ENCODE assay signal across 8 mouse cellular contexts in the genomic region with DNA sequence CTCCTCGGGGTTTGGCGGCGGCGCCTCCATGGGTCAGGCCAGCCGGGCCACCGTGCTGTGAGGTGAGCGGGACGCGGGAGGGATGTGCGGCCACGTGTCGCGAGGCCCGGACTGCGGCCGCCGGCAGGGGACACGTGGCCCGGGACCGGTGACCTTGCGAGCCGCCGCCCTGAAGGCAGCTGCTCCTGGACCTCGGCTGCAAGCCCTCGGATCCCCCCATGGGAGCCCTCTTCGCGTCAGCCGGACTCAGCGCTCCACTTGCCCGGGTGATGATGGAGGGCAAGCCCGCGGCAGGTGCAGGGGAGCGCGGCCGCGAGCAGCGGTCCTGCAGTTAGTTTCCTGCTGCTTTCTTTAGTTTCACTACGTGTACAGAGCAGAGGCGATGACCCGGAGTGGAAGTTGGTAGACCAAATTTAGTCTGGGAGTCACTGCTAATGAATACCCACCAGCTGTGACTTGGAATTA. TPM values are rescaled to one million over a fixed set of nuclear protein-coding genes. Genes with fewer than 3 reads are reported as not detected.
DNase-seq lines count a peak whose midpoint lies in the region; ATAC-seq and TF ChIP-seq lines count a peak whose summit lies in the region.

No protein-coding gene starts in this region.

- peak overlapping the region; percentile 78 for H3K4me2 ChIP-seq in forebrain, postnatal 0 days (ENCODE audit: low read depth)
- peak overlapping the region; percentile 79 for H3K4me2 ChIP-seq in limb, embryonic 15.5 days
- peak overlapping the region; percentile 77 for H3K4me2 ChIP-seq in neural tube, embryonic 15.5 days

- no peaks in the 10 kb centered on the region for H3K27me3 ChIP-seq in forebrain, postnatal 0 days (ENCODE audit: insufficient read depth, low read length)
- no peaks in the 10 kb centered on the region for H3K27me3 ChIP-seq in limb, embryonic 15.5 days
- no peaks in the 10 kb centered on the region for H3K27me3 ChIP-seq in neural tube, embryonic 15.5 days (replicated peaks)

- ATAC-seq in forebrain, postnatal 0 days = peak; percentile 32
- ATAC-seq in limb, embryonic 15.5 days (ENCODE audit: insufficient number of reproducible peaks, low FRiP score, low TSS enrichment, low read depth) = peak; percentile 17
- ATAC-seq in neural tube, embryonic 15.5 days (ENCODE audit: low FRiP score) = peak; percentile 43

- H3K36me3 ChIP-seq in forebrain, postnatal 0 days (ENCODE audit: insufficient read depth) = peaks cover 26% of the 10 kb centered on the region
- H3K36me3 ChIP-seq in limb, embryonic 15.5 days = peaks cover 33% of the 10 kb centered on the region
- peaks cover 29% of the 10 kb centered on the region for H3K36me3 ChIP-seq in neural tube, embryonic 15.5 days

- H3K27ac ChIP-seq in forebrain, postnatal 0 days (ENCODE audit: low read depth, low read length) = peak overlapping the region; percentile 92
- peak overlapping the region; percentile 87 for H3K27ac ChIP-seq in limb, embryonic 15.5 days
- peak overlapping the region; percentile 91 for H3K27ac ChIP-seq in neural tube, embryonic 15.5 days (replicated peaks)

- H3K4me1 ChIP-seq in forebrain, postnatal 0 days (ENCODE audit: insufficient read depth) = peaks cover 10% of the 10 kb centered on the region
- H3K4me1 ChIP-seq in limb, embryonic 15.5 days = peaks cover 8% of the 10 kb centered on the region
- peaks cover 25% of the 10 kb centered on the region for H3K4me1 ChIP-seq in neural tube, embryonic 15.5 days

- WGBS in forebrain, postnatal 0 days = under 1% methylated on average over 34 of the region's 40 CpGs
- 0% methylated on average over 36 of the region's 40 CpGs for WGBS in limb, embryonic 15.5 days
- WGBS in neural tube, embryonic 15.5 days = under 1% methylated on average over 40 of the region's 40 CpGs

- peak overlapping the region; percentile 96 for H3K4me3 ChIP-seq in forebrain, postnatal 0 days (ENCODE audit: low read depth, low read length)
- peak overlapping the region; percentile 91 for H3K4me3 ChIP-seq in limb, embryonic 15.5 days
- peak overlapping the region; percentile 97 for H3K4me3 ChIP-seq in neural tube, embryonic 15.5 days (replicated peaks)

- H3K9ac ChIP-seq in forebrain, postnatal 0 days = peak overlapping the region; percentile 97
- peak overlapping the region; percentile 78 for H3K9ac ChIP-seq in limb, embryonic 15.5 days
- H3K9ac ChIP-seq in neural tube, embryonic 15.5 days (replicated peaks) = peak overlapping the region; percentile 79

- H3K9me3 ChIP-seq in forebrain, postnatal 0 days (ENCODE audit: low read length) = no peaks in the 10 kb centered on the region
- no peaks in the 10 kb centered on the region for H3K9me3 ChIP-seq in limb, embryonic 15.5 days
- no peaks in the 10 kb centered on the region for H3K9me3 ChIP-seq in neural tube, embryonic 15.5 days (replicated peaks)

- peak; percentile 77 to 81 for DNase-seq in adrenal gland, postnatal 36 days
- no peak for DNase-seq in adrenal gland, postnatal 10 days
- peak; percentile 42 to 48 for DNase-seq in spleen, postnatal 36 days (ENCODE audit: low spot score in 2 of 2)
- DNase-seq in spleen, postnatal 4 days (ENCODE audit: low spot score in 2 of 2) = no peak
- DNase-seq in forebrain, postnatal 0 days = peak; percentile 35
- no peak for DNase-seq in adrenal gland, adult (ENCODE audit: inconsistent age in 2 of 2, low spot score in 1 of 2)

- TF ChIP-seq CTCF in forebrain, postnatal 0 days (IDR thresholded peaks at IDR 0.05; ENCODE audit: low read depth) = no peak

RNA-seq across cellular contexts. Expression of gene Odc1, which starts 0.5 kb away (rescaled TPM):
- total RNA-seq in adrenal gland, postnatal 36 days (2021) = 100 to 1,000 TPM; 319 to 466 TPM
- total RNA-seq in adrenal gland, postnatal 10 days (2021) = 100 to 1,000 TPM; 149 to 195 TPM
- 271 and 293 TPM in 2 replicates for total RNA-seq in forebrain, postnatal 0 days (2014; rRNA removed)
- polyA plus RNA-seq in forebrain, postnatal 0 days (2015; fragmentation: Nextera tagmentation; extraction: Ambion mirVana) = 146 and 166 TPM in 2 replicates
- polyA plus RNA-seq in limb, embryonic 15.5 days (2015; fragmentation: Nextera tagmentation; extraction: Ambion mirVana) = 144 and 148 TPM in 2 replicates
- 104 and 117 TPM in 2 replicates for polyA plus RNA-seq in neural tube, embryonic 15.5 days (2015; fragmentation: Nextera tagmentation; extraction: Ambion mirVana)

Comparison
In these comparisons a context has a peak if more than half of its experiments do, and no peak if none do; other contexts are left out.
1. DNase-seq: peak in adrenal gland, postnatal 36 days (2 of 2), spleen, postnatal 36 days (2 of 2) and forebrain, postnatal 0 days (single experiment); none in adrenal gland, postnatal 10 days (single experiment), spleen, postnatal 4 days (0 of 2) and adrenal gland, adult (0 of 2).
2. Peak in every context shown above with its lines, with median percentiles within 50 percentile points of each other: ATAC-seq, H3K27ac ChIP-seq, H3K4me2 ChIP-seq, H3K4me3 ChIP-seq and H3K9ac ChIP-seq.